Mouse (Mus musculus) liver, adult 2 months (tissue): ENCODE data around the gene Csad. TPM values are rescaled to one million over a fixed set of nuclear protein-coding genes. Genes with fewer than 3 reads are reported as not detected.

Source experiments
- DNase-seq: peaks from one replicate; pipeline ENCODE4 v3.0.0-alpha.2; 2011; ENCODE audit warnings: low read depth, low spot score; ENCODE audit errors: extremely low read depth
- H3K27ac ChIP-seq: fragments of 200-500 bp; replicated peaks from 2 replicates; pipeline ENCODE4 v1.5.1; 2012; ENCODE audit warnings: low read depth, mild to moderate bottlenecking, control low read depth, inconsistent platforms, low read length; ENCODE audit not compliant: insufficient read depth
- H3K27me3 ChIP-seq: fragments of 200-500 bp; 2 replicates; pipeline ENCODE4 v1.6.1; 2012; ENCODE audit warnings: mild to moderate bottlenecking, moderate library complexity, low read length, inconsistent platforms; ENCODE audit not compliant: control insufficient read depth, insufficient read depth
- H3K36me3 ChIP-seq: fragments of 200-500 bp; 2 replicates; pipeline ENCODE4 v1.6.1; 2012; ENCODE audit warnings: low read length, inconsistent platforms; ENCODE audit not compliant: control insufficient read depth, insufficient read depth
- H3K4me1 ChIP-seq: fragments of 200-500 bp; 2 replicates; pipeline ENCODE4 v1.6.1; 2011; ENCODE audit warnings: low read length; ENCODE audit not compliant: control insufficient read depth, insufficient read depth
- H3K4me3 ChIP-seq: fragments of 200-500 bp; 2 replicates; pipeline ENCODE4 v1.5.1; 2011; ENCODE audit warnings: low read depth, mild to moderate bottlenecking, control low read depth, low read length, moderate library complexity; ENCODE audit not compliant: insufficient read depth
- H3K79me2 ChIP-seq: fragments of 200-500 bp; 2 replicates; pipeline ENCODE4 v1.6.1; 2012; ENCODE audit warnings: inconsistent platforms, mild to moderate bottlenecking, low read length, moderate library complexity; ENCODE audit not compliant: control insufficient read depth, insufficient read depth
- H3K9ac ChIP-seq: fragments of 200-500 bp; 2 replicates; pipeline ENCODE4 v1.6.1; 2012; ENCODE audit warnings: low read depth, mild to moderate bottlenecking, control low read depth, inconsistent platforms, low read length
- CTCF ChIP-seq: fragments of 200-500 bp; IDR thresholded peaks from 2 replicates; pipeline ENCODE4 v1.5.1; 2011; ENCODE audit warnings: low read depth, low read length, control low read depth
- POLR2A ChIP-seq: fragments of 200-500 bp; IDR thresholded peaks from 2 replicates; pipeline ENCODE4 v1.6.1; 2011; ENCODE audit warnings: low read length, control low read depth; ENCODE audit not compliant: insufficient read depth; ENCODE audit errors: extremely low read depth
- WGBS: fragments of 180-500 bp; shearing (Covaris S2); methylation state at CpG from one replicate; pipeline ENCODE4 v1.1.7; 2018; 5-methylcytosine and 5-hydroxymethylcytosine counted together
- polyA plus RNA-seq: library from polyadenylated mRNA; depleted of rRNA; stranded (reverse); fragments of >200 nt; gene quantifications from 2 replicates; pipeline ENCODE4 v1.2.3, GENCODE M21; 2012
- total RNA-seq: library from RNA; depleted of rRNA; stranded (reverse); fragments of >200 nt; gene quantifications from 2 replicates; pipeline ENCODE4 v1.2.3, GENCODE M21; 2014

Csad gene
- total and polyA plus RNA-seq, 2 experiments = 47.6 to 123 TPM

GRCm38 (mm10) chr15:102144274-102144711 lies 60.2 kb downstream of the Csad start, which contains the start of gene Igfbp6:
Gene Igfbp6, plus strand, starts transcription at chr15:102144362.
- Histone ChIP-seq H3K27ac (no peak within 1 kb of the TSS), H3K79me2 (no peaks in the 10 kb centered on the region), H3K4me1 (peaks cover 5% of the 10 kb centered on the region), H3K9ac (peak within 1 kb of the TSS; percentile 16), H3K27me3 (0 out of 2 replicates have a peak, but pooled peaks cover 6% of the 10 kb centered on the region), H3K4me3 (no peak within 1 kb of the TSS), H3K36me3 (no peaks in the 10 kb centered on the region)
- 36% methylated on average over 22 of the region's 22 CpGs for WGBS
- no peak for DNase-seq
- TF ChIP-seq CTCF (no peak), POLR2A (no peak)

GRCm38 (mm10) chr15:102142914-102143912 lies 61.3 kb downstream of the Csad start:
- H3K36me3 ChIP-seq = no peaks in the 10 kb centered on the region
- H3K27me3 ChIP-seq = 0 out of 2 replicates have a peak, but pooled peaks cover 6% of the 10 kb centered on the region
- H3K4me1 ChIP-seq = no peaks in the 10 kb centered on the region
- WGBS = 76% methylated on average over 23 of the region's 23 CpGs
- H3K9ac ChIP-seq = no peak overlapping the region
- H3K79me2 ChIP-seq = no peaks in the 10 kb centered on the region
- H3K27ac ChIP-seq = no peak overlapping the region
- DNase-seq = no peak
- H3K4me3 ChIP-seq = no peak overlapping the region
- no peak for TF ChIP-seq CTCF
- no peak for TF ChIP-seq POLR2A

- Histone ChIP-seq H3K27me3 (0 out of 2 replicates have a peak, but pooled peaks cover 6% of the 10 kb centered on the region), H3K4me1 (no peaks in the 10 kb centered on the region), H3K9ac (no peak overlapping the region), H3K36me3 (no peaks in the 10 kb centered on the region), H3K4me3 (no peak overlapping the region), H3K27ac (no peak overlapping the region), H3K79me2 (no peaks in the 10 kb centered on the region)
- TF ChIP-seq POLR2A (no peak), CTCF (no peak)
- WGBS = 91% methylated on average over 5 of the region's 5 CpGs
- no peak for DNase-seq
Observed at GRCm38 (mm10) chr15:102141120-102141519, 63.4 kb downstream of the Csad start.

- H3K9ac ChIP-seq = peak within 1 kb of the TSS; percentile 76
- DNase-seq = peak; percentile 87
- WGBS = 2% methylated on average over 50 of the region's 50 CpGs
- no peaks in the 10 kb centered on the region for H3K79me2 ChIP-seq
- H3K4me1 ChIP-seq = peaks cover 6% of the 10 kb centered on the region
- peaks cover 3% of the 10 kb centered on the region; the same call in 1 of the 2 replicates for H3K36me3 ChIP-seq
- H3K4me3 ChIP-seq = peak within 1 kb of the TSS; percentile 87
- H3K27ac ChIP-seq = peak within 1 kb of the TSS; percentile 27
- H3K27me3 ChIP-seq = no peaks in the 10 kb centered on the region
- TF ChIP-seq CTCF = 0 out of 2 replicates have a peak, but pooled peaks have one; percentile 3
- 0 out of 2 replicates have a peak, but pooled peaks have one; percentile 22 for TF ChIP-seq POLR2A
Observed at GRCm38 (mm10) chr15:102136129-102136758, 68.3 kb downstream of the Csad start, which contains the start of gene Spryd3. Gene Spryd3, minus strand, starts transcription at chr15:102136234.

GRCm38 (mm10) chr15:102135522-102136128 lies 68.9 kb downstream of the Csad start:
- WGBS = under 1% methylated on average over 35 of the region's 35 CpGs
- Histone ChIP-seq H3K27me3 (no peaks in the 10 kb centered on the region), H3K9ac (peak overlapping the region; percentile 76), H3K79me2 (no peaks in the 10 kb centered on the region), H3K36me3 (peaks cover 3% of the 10 kb centered on the region; the same call in 1 of the 2 replicates), H3K4me3 (peak overlapping the region; percentile 87), H3K4me1 (peaks cover 6% of the 10 kb centered on the region), H3K27ac (peak overlapping the region; percentile 27)
- no peak for DNase-seq
- TF ChIP-seq POLR2A (no peak), CTCF (no peak)
